Mouse (Mus musculus) adrenal gland, postnatal 0 days (tissue): Measurements from ENCODE around the gene Olfr1265. TPM values are rescaled to one million over a fixed set of nuclear protein-coding genes. Genes with fewer than 3 reads are reported as not detected.

Experiments used
- polyA plus RNA-seq: library from polyadenylated mRNA; unstranded; fragments of >200 nt; fragmentation: Nextera tagmentation; extraction: Ambion mirVana; gene quantifications from 2 replicates; pipeline ENCODE4 v1.2.1, GENCODE M21; 2015

The Olfr1265 gene
- not detected in 2 replicates for polyA plus RNA-seq

DNA sequence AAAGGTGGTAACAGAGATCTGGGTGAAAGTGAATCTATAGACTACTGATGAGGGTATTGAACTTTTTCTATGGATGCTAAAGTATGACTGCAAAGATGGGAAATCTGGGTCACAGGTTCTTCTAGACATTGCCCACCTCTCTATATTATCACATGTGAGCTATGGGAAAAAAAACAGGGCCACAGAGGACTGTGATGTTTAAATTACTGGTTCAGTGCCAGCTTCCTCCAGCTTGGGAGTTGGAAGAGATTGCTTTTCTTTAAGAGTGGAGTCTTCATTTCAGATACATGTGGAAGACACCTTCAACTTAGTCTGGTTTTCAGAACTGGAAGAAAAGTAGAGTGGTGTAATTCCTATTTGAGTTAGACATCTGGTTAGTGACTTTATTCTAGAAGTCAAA is at the start of gene Olfr1265:
Gene Olfr1265, plus strand, starts transcription at position 301 of the 400 bp plus-strand sequence.

DNA sequence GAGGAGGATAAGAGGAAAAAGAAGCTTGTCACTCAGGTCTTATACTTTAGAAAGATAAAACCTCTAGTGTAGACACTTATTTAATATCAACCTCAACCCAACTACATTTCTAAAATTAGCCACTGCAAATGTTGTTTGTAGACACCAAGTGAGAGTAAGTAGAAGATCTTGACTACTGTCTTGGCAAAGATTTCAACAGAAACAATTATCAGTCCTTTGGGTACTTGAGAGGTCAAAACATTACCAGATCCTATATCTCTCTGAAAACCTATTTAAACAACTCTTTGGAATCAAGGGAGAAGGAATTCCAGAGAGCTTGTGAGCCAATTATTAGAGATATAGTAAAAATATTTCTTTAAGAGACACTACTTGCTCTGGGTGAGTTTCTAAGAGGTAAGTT is 44.2 kb upstream of the Olfr1265 start, which contains the start of gene Olfr1261:
Gene Olfr1261, plus strand, starts transcription at position 301 of the 400 bp plus-strand sequence.

DNA sequence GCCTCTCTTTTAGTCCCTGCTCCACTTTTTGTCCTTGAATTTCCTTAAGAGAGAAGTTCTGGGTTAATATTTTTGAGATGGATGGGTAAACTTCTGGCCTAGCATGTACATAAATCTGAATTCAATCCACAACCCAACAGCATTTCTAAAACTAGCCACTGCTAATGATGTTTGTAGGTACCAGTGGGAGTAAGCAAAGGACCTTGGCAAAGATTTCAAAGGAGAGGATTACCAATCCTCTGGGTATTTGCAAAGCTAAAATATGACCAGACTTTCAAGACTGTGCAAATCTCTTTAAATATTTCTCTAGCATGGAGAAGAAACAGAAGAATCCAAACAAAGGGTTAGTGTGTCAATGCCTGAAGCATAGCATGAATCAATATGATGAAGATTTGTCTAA is 35.3 kb upstream of the Olfr1265 start, which contains the start of gene Olfr1262:
Gene Olfr1262, plus strand, starts transcription at position 301 of the 400 bp plus-strand sequence.

DNA sequence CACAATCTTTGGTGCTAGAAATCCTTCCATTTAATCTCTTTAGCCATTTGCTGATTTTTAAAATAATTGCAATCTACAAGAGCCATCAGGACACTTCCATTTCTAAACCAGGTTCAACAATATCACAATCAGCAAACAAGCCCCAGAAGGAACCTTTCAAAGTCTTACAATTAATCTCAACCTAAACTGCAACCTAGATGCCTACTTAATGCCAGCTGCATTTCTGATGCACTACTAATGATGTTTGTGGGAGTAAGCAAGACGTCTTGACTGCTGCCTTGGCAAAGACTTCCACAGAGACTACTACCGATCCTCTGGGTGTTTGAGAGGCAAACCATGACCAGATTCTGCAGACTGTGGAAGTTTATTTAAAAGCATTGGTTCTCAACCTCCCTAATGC is 23.3 kb upstream of the Olfr1265 start, which contains the start of gene Olfr1263:
Gene Olfr1263, plus strand, starts transcription at position 301 of the 400 bp plus-strand sequence.

DNA sequence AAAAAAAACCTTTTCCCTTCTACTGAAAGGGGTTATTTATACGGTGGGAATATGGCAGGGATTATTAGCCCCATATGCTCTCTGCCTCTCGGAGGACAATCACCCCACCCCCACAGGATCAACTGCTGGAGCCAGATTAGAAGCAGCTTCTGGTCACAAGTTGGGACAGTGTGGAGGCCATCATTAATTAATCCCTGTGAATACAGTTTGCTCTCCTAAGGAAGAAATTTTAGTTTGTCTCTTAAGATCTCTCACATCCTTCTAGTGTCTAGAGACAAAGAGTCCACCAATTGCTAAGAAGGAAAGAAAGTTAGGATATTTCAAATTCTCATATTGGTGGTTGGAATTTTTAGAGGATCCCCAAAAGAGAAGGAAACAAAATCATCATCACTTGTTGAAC is 9.7 kb upstream of the Olfr1265 start, which contains the start of gene Olfr1264:
Gene Olfr1264, minus strand, starts transcription at position 101 of the 400 bp plus-strand sequence.

DNA sequence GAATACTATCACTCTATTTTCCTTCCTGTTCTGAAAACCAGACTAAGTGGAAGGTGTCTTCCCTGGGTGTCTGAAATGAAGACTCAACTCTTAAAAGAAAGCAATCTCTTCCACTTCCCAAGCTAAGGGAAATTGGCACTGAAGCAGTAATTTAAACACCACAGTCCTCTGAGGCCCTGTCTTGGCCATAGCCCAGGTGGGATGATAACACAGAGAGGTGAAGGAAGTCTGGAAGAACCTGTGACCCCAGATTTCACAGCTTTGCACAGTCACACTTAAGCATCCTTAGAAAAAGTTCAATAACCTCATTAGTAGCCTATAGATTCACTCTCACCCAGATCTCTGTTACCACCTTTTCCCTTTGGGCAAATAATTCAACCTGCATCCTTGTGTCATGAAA is 28.4 kb downstream of the Olfr1265 start, which contains the start of gene Olfr140:
Gene Olfr140, minus strand, starts transcription at position 101 of the 400 bp plus-strand sequence.

Other genes starting within 250 kb of the Olfr1265 start
- gene Olfr1254, start 241.7 kb upstream of the Olfr1265 start, polyA plus RNA-seq, result not detected in 2 replicates
- not detected in 2 replicates for gene Olfr1255, start 223.3 kb upstream of the Olfr1265 start, polyA plus RNA-seq
- gene Olfr1256, start 193.8 kb upstream of the Olfr1265 start, polyA plus RNA-seq, result not detected in 2 replicates
- not detected in 2 replicates for gene Olfr48, start 187.1 kb upstream of the Olfr1265 start, polyA plus RNA-seq
- gene Olfr1257, start 156.9 kb upstream of the Olfr1265 start, polyA plus RNA-seq, result not detected in 2 replicates
- not detected in 2 replicates for gene Olfr1258, start 108.0 kb upstream of the Olfr1265 start, polyA plus RNA-seq
- gene Olfr1259, start 86.7 kb upstream of the Olfr1265 start, polyA plus RNA-seq, result not detected in 2 replicates
- gene Olfr1260, start 61.0 kb upstream of the Olfr1265 start, polyA plus RNA-seq, result 0.23 and 0.35 TPM in 2 replicates
- gene Olfr1261, start 44.1 kb upstream of the Olfr1265 start, polyA plus RNA-seq, result not detected in 2 replicates
- not detected in 2 replicates for gene Olfr1262, start 35.2 kb upstream of the Olfr1265 start, polyA plus RNA-seq
- gene Olfr1263, start 23.2 kb upstream of the Olfr1265 start, polyA plus RNA-seq, result not detected in 2 replicates
- not detected in 2 replicates for gene Olfr1264, start 9.8 kb upstream of the Olfr1265 start, polyA plus RNA-seq
- not detected in 2 replicates for gene Olfr140, start 28.3 kb downstream of the Olfr1265 start, polyA plus RNA-seq
- gene Olfr1269, start 86.1 kb downstream of the Olfr1265 start, polyA plus RNA-seq, result not detected in 2 replicates
- not detected in 2 replicates for gene Olfr32, start 107.0 kb downstream of the Olfr1265 start, polyA plus RNA-seq
- not detected in 2 replicates for gene Olfr1270, start 117.8 kb downstream of the Olfr1265 start, polyA plus RNA-seq
- not detected in 2 replicates for gene Olfr1506, start 189.2 kb downstream of the Olfr1265 start, polyA plus RNA-seq
- not detected in 2 replicates for gene Olfr142, start 222.3 kb downstream of the Olfr1265 start, polyA plus RNA-seq
- gene Olfr1271, start 235.7 kb downstream of the Olfr1265 start, polyA plus RNA-seq, result not detected in 2 replicates